Mouse (Mus musculus) regulatory T cell (primary cell): ENCODE data around the gene Calca.
"Not testable (repeated sequence)": the region's sequence is repeated elsewhere in the genome, so short reads cannot be mapped to it uniquely, and the experiment has no call there.

Source experiments
- in situ Hi-C: fragments of 300-600 bp; cut with MboI, MseI; formaldehyde crosslinking; loops from one replicate; pipeline ENCODE4 v1.15.1; 2025; ENCODE audit warnings: high pct_unique_total_duplicates

Calca gene

DNA sequence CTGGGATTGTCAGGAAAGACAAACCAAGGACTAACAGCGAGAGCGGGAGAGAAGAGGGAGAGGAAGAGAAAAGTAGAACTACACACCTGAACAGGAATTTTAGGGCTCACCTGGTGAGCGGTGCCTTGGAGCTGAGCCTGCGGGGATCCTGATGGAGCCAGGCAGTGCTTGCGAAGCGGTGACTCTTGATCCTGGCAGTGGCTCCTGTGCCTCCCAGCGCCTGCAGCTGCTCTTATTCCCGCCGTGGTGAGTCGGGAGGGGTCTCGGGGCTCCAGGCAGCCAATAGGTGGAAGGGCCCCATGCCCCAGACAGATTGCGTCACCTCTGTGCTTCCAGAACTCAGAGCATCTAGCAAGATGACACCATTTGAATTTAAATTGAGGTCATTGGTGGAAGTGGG is at the start of gene Calca:
Gene Calca, minus strand, starts transcription at position 256 of the 400 bp plus-strand sequence.
- in situ Hi-C loops: no loop called here

DNA sequence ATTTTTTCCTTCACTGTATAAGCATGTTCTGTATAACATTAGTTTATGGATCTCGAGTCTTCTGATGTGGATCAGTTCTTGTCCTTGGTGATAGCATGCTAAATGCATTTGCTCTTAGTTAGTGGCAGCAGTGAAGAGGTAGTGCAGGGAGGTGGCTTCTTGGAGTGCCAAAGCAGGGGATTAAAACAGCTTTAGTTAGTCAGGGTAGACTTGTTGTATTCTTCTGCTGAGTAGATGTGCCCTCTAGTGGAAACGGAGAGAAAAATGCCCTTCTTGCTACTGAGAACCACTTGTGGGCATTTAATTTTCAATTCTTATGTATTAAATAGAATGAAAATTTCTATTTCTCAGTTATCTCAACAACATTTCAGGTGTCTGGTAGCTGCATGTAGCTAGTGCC is 36.5 kb upstream of the Calca start:
- in situ Hi-C loops: loop anchor here (5.0 kb wide), 1 partner anchor 95 kb away; no protein-coding TSS in a partner anchor

- in situ Hi-C loops: loop anchor here (5.0 kb wide), 1 partner anchor 94 kb away; no protein-coding TSS in a partner anchor
Measured at GRCm38 (mm10) chr7:114671405-114671804, 35.2 kb upstream of the Calca start.

GRCm38 (mm10) chr7:114649730-114650129 is 13.6 kb upstream of the Calca start:
- in situ Hi-C loops: no loop called here

GRCm38 (mm10) chr7:114648791-114649190 is 12.6 kb upstream of the Calca start:
- in situ Hi-C loops: no loop called here

GRCm38 (mm10) chr7:114635569-114636101 is 522 bp downstream of the Calca start:
- in situ Hi-C loops: no loop called here

- in situ Hi-C loops: no loop called here
Measured at GRCm38 (mm10) chr7:114634386-114634785, 1.8 kb downstream of the Calca start.

DNA sequence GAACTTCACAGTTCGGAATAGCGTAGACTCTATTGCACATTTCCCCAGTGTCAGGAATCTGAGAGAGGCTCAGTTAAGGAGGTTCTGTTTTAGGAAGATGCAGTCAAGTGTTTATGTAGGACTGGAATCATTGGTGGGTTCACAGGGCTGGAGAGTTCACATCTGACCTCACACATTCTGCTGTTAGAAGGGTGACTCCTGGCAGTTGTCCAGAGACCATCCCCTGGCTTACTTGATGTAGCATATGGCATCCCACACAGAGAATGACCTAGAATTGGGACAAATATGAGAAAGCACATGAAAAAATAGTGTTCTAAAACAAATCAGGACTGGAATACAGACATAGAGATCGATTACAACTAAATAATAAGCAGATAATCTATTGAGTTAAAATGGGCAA is 10.2 kb downstream of the Calca start:
- in situ Hi-C loops: no loop called here

DNA sequence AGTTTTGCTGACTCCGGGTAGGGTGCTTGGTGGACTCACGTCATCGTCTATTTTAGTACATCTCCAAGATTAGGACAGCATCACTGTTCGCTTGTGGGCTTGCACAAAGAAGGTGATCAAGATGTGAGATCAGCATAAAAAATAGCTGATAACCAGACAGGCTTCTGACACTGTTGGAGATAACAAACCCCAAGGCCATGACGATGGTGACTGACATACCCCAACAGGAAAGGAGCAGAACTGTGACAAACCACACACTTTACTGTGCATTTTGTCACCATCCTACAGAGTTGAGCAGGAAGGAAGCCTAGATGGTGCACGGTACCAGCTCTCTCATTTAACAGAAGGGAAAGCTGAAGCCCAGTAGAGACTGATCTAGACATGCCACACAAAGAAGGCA is 19.4 kb downstream of the Calca start:
- in situ Hi-C loops: no loop called here

GRCm38 (mm10) chr7:114594391-114594790 is 41.8 kb downstream of the Calca start:
- in situ Hi-C loops: not testable (repeated sequence)

- in situ Hi-C loops: no loop called here
Measured at GRCm38 (mm10) chr7:114582441-114582840, 53.7 kb downstream of the Calca start.
